Mouse (Mus musculus) myocyte (in vitro differentiated cells): Measurements from ENCODE around the gene Hspb8.

Source experiments
- POLR2A ChIP-seq: IDR thresholded peaks from one replicate; pipeline ENCODE4 v1.6.1; 2011; ENCODE audit warnings: low read depth, mild to moderate bottlenecking, control low read depth, moderate library complexity; ENCODE audit not compliant: insufficient read length
- SRF ChIP-seq: IDR thresholded peaks from one replicate; pipeline ENCODE4 v1.6.1; 2011; ENCODE audit warnings: low read depth; ENCODE audit not compliant: control insufficient read depth, insufficient read length

GRCm38 (mm10) chr5:116457791-116458190 lies 35.1 kb upstream of the Hspb8 start:
- TF ChIP-seq POLR2A, result no peak
- no peak for TF ChIP-seq SRF
